Mouse (Mus musculus) forebrain, embryonic 12.5 days (tissue): Measurements from ENCODE around the gene Pbx4. TPM values are rescaled to one million over a fixed set of nuclear protein-coding genes. Genes with fewer than 3 reads are reported as not detected.

ENCODE experiments used
- ATAC-seq: fragments of 200-750 bp; cut with Nextera tagmentation; 2 replicates; pipeline ENCODE4 v1.8.0; 2017; ENCODE audit warnings: moderate TSS enrichment; ENCODE audit not compliant: low FRiP score
- H3K27ac ChIP-seq: fragments of 300-500 bp; sonication (generic); 2 replicates; pipeline ENCODE4 v1.5.1; 2016; ENCODE audit warnings: mild to moderate bottlenecking
- H3K27me3 ChIP-seq: fragments of 300-500 bp; sonication (generic); 2 replicates; pipeline ENCODE4 v1.6.1; 2016; ENCODE audit warnings: mild to moderate bottlenecking
- H3K36me3 ChIP-seq: fragments of 300-500 bp; sonication (generic); replicated peaks from 2 replicates; pipeline ENCODE4 v1.6.1; 2016; ENCODE audit warnings: mild to moderate bottlenecking
- H3K4me1 ChIP-seq: fragments of 300-500 bp; sonication (generic); 2 replicates; pipeline ENCODE4 v1.6.1; 2016
- H3K4me2 ChIP-seq: fragments of 300-500 bp; sonication (generic); 2 replicates; pipeline ENCODE4 v1.6.1; 2016; ENCODE audit warnings: mild to moderate bottlenecking, moderate library complexity
- H3K4me3 ChIP-seq: fragments of 300-500 bp; sonication (generic); replicated peaks from 2 replicates; pipeline ENCODE4 v1.5.1; 2016; ENCODE audit warnings: mild to moderate bottlenecking
- H3K9ac ChIP-seq: fragments of 300-500 bp; sonication (generic); 2 replicates; pipeline ENCODE4 v1.6.1; 2016; ENCODE audit warnings: mild to moderate bottlenecking
- H3K9me3 ChIP-seq: fragments of 300-500 bp; sonication (generic); 2 replicates; pipeline ENCODE4 v1.6.1; 2016
- WGBS: fragments of 180-500 bp; shearing (Covaris S2); methylation state at CpG from one replicate; pipeline ENCODE4 v1.1.7; 2016; 5-methylcytosine and 5-hydroxymethylcytosine counted together
- polyA plus RNA-seq: library from polyadenylated mRNA; unstranded; fragments of >200 nt; fragmentation: Nextera tagmentation; extraction: Ambion mirVana; gene quantifications from 2 replicates; pipeline ENCODE4 v1.2.1, GENCODE M21; 2016

The Pbx4 gene
- 51.2 and 54.0 TPM in 2 replicates for polyA plus RNA-seq

GRCm38 (mm10) chr8:69832298-69832853 is at the start of gene Pbx4:
Pbx4 (plus strand) TSS chr8:69832491.
- Histone ChIP-seq H3K4me3 (peak within 1 kb of the TSS; percentile 71), H3K9me3 (no peaks in the 10 kb centered on the region), H3K4me2 (peak within 1 kb of the TSS; percentile 70), H3K27me3 (no peaks in the 10 kb centered on the region), H3K36me3 (peaks cover 29% of the 10 kb centered on the region), H3K4me1 (peaks cover 21% of the 10 kb centered on the region), H3K9ac (peak within 1 kb of the TSS; percentile 78), H3K27ac (peak within 1 kb of the TSS; percentile 91)
- under 1% methylated on average over 38 of the region's 38 CpGs for WGBS
- peak; percentile 99 for ATAC-seq

DNA sequence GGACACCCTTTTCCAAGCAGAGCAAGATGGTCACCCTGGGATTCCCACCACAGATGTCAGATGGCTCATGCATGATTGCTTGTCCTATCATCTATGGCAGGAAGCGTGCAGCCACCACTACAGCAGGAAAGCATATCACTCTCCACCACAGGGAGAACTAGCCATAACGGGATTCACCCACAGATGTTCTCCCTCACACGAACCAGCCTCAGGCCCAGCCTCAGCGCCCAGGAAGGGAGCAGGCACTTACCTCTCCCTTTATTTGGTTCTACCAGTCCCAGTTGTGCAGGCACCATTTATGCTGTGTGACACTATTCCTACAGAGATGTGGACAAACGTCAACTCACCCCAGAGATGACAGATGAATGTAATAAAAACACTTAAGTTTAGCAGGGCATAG is 43.2 kb upstream of the Pbx4 start:
- ATAC-seq: no peak

DNA sequence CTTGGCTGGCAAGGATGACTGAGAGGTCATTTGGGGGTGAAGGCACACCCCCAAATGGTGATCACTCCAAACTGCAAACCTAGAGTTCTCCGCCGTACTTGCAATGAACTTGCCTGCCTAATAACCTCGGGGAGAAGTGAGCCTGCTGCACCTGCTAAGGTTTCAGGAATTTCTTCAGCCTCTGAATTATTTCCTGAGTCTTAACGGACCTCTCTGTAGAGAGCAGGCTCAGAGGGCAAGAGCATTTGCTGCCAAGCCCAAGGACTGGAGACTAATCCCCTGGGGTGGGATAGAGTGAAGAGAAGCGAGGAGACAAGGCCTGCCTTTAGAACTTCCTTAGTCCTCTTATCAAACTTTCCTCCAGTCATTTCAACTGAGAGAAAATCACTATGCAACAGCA is 42.6 kb upstream of the Pbx4 start:
- Histone ChIP-seq H3K27ac (no peak overlapping the region), H3K9ac (no peak overlapping the region; the same call in 1 of the 2 replicates), H3K36me3 (peaks cover 15% of the 10 kb centered on the region), H3K4me2 (peak overlapping the region; percentile 75; the same call in 1 of the 2 replicates), H3K27me3 (no peaks in the 10 kb centered on the region), H3K9me3 (no peaks in the 10 kb centered on the region), H3K4me3 (no peak overlapping the region), H3K4me1 (peaks cover 17% of the 10 kb centered on the region)
- WGBS: 80% methylated on average over 5 of the region's 5 CpGs
- ATAC-seq: no peak

More for the DNA sequence above, 43.2 kb upstream of the Pbx4 start:
- Histone ChIP-seq H3K27ac (no peak overlapping the region), H3K4me3 (no peak overlapping the region), H3K27me3 (no peaks in the 10 kb centered on the region), H3K4me1 (peaks cover 17% of the 10 kb centered on the region), H3K9ac (no peak overlapping the region), H3K4me2 (no peak overlapping the region), H3K9me3 (no peaks in the 10 kb centered on the region), H3K36me3 (peaks cover 9% of the 10 kb centered on the region; the same call in 1 of the 2 replicates)
- WGBS: 92% methylated on average over 5 of the region's 5 CpGs

DNA sequence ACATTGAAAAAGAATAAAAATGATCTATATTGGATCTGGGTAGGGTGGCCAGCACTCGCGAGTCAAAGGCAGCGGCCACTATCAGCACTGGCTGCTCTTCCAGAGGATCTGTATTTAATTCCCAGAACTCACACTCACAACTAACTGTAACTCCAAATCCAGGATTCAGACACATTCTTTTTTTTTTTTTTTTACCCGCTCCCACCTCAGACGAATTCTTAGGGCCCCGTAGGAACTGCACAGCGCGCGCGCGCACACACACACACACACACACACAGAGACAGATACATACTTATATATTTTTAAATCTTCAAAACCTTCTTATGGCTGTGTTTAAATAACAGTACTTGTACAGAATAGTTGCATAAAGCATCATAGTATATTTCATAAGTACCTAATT is 41.9 kb upstream of the Pbx4 start:
- H3K9ac ChIP-seq: peak overlapping the region; percentile 93
- H3K36me3 ChIP-seq: peaks cover 22% of the 10 kb centered on the region
- no peak overlapping the region; the same call in 1 of the 2 replicates for H3K27ac ChIP-seq
- ATAC-seq: peak; percentile 42
- H3K4me2 ChIP-seq: peak overlapping the region; percentile 75
- WGBS: 40% methylated on average over 11 of the region's 11 CpGs
- H3K4me1 ChIP-seq: peaks cover 17% of the 10 kb centered on the region
- H3K27me3 ChIP-seq: no peaks in the 10 kb centered on the region
- H3K4me3 ChIP-seq: peak overlapping the region; percentile 100
- H3K9me3 ChIP-seq: no peaks in the 10 kb centered on the region

DNA sequence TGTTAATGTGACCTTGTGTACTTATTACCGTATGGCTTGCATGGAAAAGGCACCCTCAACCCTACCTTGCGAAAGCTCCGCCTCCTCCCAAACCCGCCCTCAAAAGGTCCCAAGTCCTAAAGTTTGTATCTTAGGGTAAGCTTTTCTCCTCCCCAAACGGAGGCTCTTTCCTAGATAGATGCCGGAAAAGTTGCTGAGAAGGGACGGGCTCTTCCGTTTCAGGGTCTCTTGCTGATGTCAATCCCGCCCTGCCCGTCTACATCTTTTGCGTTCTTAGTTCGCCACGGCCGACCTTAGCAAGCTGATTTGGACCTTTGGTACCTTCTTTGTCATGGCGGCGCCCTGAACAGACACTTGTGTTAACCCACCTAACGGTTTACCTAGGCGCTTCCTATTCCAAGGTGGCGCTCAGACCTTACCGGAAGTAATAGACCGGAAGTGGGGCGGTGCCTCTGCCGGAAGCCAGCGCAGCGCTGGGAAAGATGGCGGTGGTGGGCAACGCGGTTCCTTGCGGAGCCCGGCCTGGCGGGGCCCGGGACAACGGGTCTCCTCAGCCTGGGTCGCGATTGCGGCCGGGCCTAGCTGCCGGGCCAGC is 41.4 kb upstream of the Pbx4 start, which contains the start of the genes Atp13a1 and Zfp866:
Gene Atp13a1 (plus strand): TSS at position 391 of the 595 bp plus-strand sequence.
Gene Zfp866 (minus strand): TSS at position 406 of the 595 bp plus-strand sequence.
- under 1% methylated on average over 38 of the region's 38 CpGs for WGBS
- H3K4me1 ChIP-seq: peaks cover 17% of the 10 kb centered on the region
- H3K9ac ChIP-seq: peak within 1 kb of the TSS; percentile 93
- H3K9me3 ChIP-seq: no peaks in the 10 kb centered on the region
- H3K4me3 ChIP-seq: peak within 1 kb of the TSS; percentile 100
- H3K36me3 ChIP-seq: peaks cover 27% of the 10 kb centered on the region
- peak within 1 kb of the TSS; percentile 75 for H3K4me2 ChIP-seq
- no peaks in the 10 kb centered on the region for H3K27me3 ChIP-seq
- ATAC-seq: peak; percentile 93
- peak within 1 kb of the TSS; percentile 84 for H3K27ac ChIP-seq

DNA sequence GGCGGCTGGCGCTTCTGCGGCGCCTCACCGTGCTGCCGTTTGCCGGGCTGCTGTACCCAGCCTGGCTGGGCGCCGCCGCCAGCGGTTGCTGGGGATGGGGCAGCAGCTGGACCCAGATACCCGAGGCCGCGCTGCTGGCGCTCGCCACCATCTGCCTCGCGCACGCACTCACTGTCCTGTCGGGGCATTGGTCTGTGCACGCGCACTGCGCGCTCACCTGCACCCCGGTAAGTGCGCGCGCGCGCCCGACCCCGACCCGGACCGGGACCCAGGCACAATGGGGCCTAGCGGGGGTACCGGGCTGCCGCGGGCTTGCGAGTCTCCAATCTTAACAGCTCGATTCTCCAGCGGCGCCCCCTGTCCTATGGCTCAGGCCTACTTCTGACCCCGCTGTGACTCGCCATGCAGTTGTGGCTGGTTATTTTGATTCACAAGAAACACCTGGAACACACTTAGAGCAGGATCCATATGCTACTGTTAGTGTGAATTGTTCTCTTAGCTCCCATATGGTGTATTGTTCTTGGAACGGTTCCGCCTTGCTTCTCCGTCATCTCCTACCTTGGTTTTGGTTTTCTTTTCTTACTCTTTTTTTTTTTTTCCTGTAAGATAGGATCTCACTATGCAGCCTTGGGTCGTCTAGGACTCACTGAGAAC is 40.7 kb upstream of the Pbx4 start:
- H3K9ac ChIP-seq: peak overlapping the region; percentile 93
- H3K27me3 ChIP-seq: no peaks in the 10 kb centered on the region
- peak overlapping the region; percentile 100 for H3K4me3 ChIP-seq
- WGBS: under 1% methylated on average over 46 of the region's 48 CpGs
- peaks cover 17% of the 10 kb centered on the region for H3K4me1 ChIP-seq
- ATAC-seq: peak; percentile 78
- H3K27ac ChIP-seq: peak overlapping the region; percentile 84
- H3K36me3 ChIP-seq: peaks cover 33% of the 10 kb centered on the region
- peak overlapping the region; percentile 75 for H3K4me2 ChIP-seq
- no peaks in the 10 kb centered on the region for H3K9me3 ChIP-seq

GRCm38 (mm10) chr8:69793666-69794065 is 38.6 kb upstream of the Pbx4 start:
- H3K36me3 ChIP-seq: peaks cover 55% of the 10 kb centered on the region
- no peaks in the 10 kb centered on the region for H3K27me3 ChIP-seq
- H3K4me3 ChIP-seq: no peak overlapping the region
- H3K4me2 ChIP-seq: no peak overlapping the region
- H3K9me3 ChIP-seq: no peaks in the 10 kb centered on the region
- WGBS: 95% methylated on average over 4 of the region's 4 CpGs
- no peak for ATAC-seq
- H3K27ac ChIP-seq: no peak overlapping the region
- peaks cover 17% of the 10 kb centered on the region for H3K4me1 ChIP-seq
- no peak overlapping the region for H3K9ac ChIP-seq

GRCm38 (mm10) chr8:69794096-69794495 is 38.2 kb upstream of the Pbx4 start:
- Histone ChIP-seq H3K27ac (no peak overlapping the region), H3K4me2 (no peak overlapping the region), H3K4me1 (peaks cover 17% of the 10 kb centered on the region), H3K9ac (no peak overlapping the region), H3K36me3 (peaks cover 59% of the 10 kb centered on the region), H3K27me3 (no peaks in the 10 kb centered on the region), H3K9me3 (no peaks in the 10 kb centered on the region), H3K4me3 (no peak overlapping the region)
- 87% methylated on average over 3 of the region's 3 CpGs for WGBS
- no peak for ATAC-seq

DNA sequence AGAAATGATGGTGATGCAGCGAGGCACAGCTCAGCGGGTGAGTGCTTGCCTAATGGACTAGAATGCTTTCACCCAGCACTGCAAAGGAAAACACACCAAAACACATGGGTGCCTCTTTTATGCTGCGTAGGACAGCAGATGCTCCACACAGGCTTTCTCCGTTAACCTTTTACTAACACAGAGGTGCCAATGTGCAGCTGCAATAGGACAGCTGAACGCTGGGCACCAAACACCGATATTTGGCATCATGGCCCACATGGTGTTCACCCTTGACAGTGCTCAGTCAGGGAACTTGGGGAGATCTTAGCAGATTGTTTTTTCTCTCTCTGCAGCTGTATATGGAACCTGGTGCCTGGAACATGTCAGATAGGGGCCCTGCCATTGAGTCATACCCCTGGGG is 37.4 kb upstream of the Pbx4 start:
- Histone ChIP-seq H3K4me3 (no peak overlapping the region), H3K4me2 (no peak overlapping the region), H3K9ac (no peak overlapping the region), H3K27ac (no peak overlapping the region), H3K36me3 (peaks cover 67% of the 10 kb centered on the region), H3K27me3 (no peaks in the 10 kb centered on the region), H3K9me3 (no peaks in the 10 kb centered on the region), H3K4me1 (peaks cover 17% of the 10 kb centered on the region)
- WGBS: 96% methylated on average over 6 of the region's 6 CpGs
- ATAC-seq: no peak

DNA sequence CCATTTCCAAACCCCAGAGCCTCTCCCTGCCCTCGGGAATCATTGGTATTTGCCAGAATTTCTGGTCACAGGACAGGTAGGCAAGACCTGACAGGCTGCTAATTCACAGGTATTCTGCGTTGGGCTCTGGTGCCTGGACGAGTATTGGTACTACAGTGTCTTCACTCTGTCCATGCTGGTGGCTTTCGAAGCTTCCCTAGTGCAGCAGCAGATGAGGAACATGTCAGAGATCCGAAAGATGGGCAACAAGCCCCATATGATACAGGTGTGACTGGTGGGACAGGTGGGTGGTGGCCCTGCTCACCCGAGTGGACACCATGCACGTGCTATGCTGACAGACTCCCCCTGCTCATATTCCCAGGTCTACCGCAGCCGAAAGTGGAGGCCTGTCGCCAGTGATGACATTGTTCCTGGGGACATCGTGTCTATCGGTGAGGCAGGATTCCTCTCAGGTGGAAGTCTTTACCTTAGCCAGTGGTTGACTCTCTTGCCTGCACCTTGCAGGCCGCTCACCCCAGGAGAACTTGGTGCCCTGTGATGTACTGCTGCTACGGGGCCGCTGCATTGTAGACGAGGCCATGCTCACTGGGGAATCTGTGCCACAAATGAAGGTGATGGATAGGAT is 35.5 kb upstream of the Pbx4 start:
- ATAC-seq: no peak
- no peak overlapping the region for H3K27ac ChIP-seq

GRCm38 (mm10) chr8:69797661-69798060 is 34.6 kb upstream of the Pbx4 start:
- Histone ChIP-seq H3K27ac (no peak overlapping the region), H3K27me3 (no peaks in the 10 kb centered on the region), H3K4me2 (no peak overlapping the region), H3K36me3 (peaks cover 92% of the 10 kb centered on the region), H3K9ac (no peak overlapping the region), H3K9me3 (no peaks in the 10 kb centered on the region), H3K4me3 (no peak overlapping the region), H3K4me1 (peaks cover 8% of the 10 kb centered on the region)
- no peak for ATAC-seq
- 95% methylated on average over 10 of the region's 10 CpGs for WGBS

More for the DNA sequence above, 35.5 kb upstream of the Pbx4 start:
- Histone ChIP-seq H3K36me3 (peaks cover 84% of the 10 kb centered on the region), H3K4me3 (no peak overlapping the region), H3K4me2 (no peak overlapping the region), H3K9ac (no peak overlapping the region), H3K27me3 (no peaks in the 10 kb centered on the region), H3K9me3 (no peaks in the 10 kb centered on the region), H3K4me1 (peaks cover 16% of the 10 kb centered on the region)
- WGBS: 95% methylated on average over 16 of the region's 16 CpGs

DNA sequence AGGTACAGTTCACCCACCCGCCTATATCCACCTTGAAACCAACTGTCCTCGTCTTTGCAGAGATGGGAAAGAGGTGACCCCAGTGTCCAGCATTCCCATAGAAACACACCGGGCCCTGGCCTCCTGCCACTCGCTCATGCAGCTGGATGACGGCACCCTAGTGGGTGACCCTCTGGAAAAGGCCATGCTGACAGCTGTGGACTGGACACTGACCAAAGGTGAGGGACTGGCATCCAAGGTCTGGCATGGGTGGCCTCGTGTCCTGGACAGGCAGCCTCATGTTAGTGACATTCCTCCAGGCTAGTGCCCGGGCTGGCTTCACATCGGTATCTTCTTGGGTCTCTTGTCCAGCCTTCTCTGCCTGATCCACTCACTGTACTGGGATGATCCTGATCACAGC is 33.0 kb upstream of the Pbx4 start:
- no peak for ATAC-seq
- H3K36me3 ChIP-seq: peaks cover 98% of the 10 kb centered on the region
- whole genome bisulfite sequencing: 92% methylated on average over 8 of the region's 8 CpGs

More for the DNA sequence above, 33.0 kb upstream of the Pbx4 start:
- Histone ChIP-seq H3K9me3 (no peaks in the 10 kb centered on the region), H3K4me1 (no peaks in the 10 kb centered on the region), H3K4me3 (no peak overlapping the region), H3K27ac (no peak overlapping the region), H3K27me3 (no peaks in the 10 kb centered on the region), H3K9ac (no peak overlapping the region), H3K4me2 (no peak overlapping the region)
